9 mouse cellular contexts compared by ENCODE assay signal in genomic region chr1:177639931-177640846, GRCm38 (mm10).
DNase-seq lines count a peak whose midpoint lies in the region; ATAC-seq lines count a peak whose summit lies in the region.
"Had no signal": no experiment of that assay in that cellular context is flagged by ENCODE, and none has a peak within 500 bp of the region (broad histone marks: within the 10 kb centered on the region; RNA-seq: fewer than 3 reads in every experiment).

No protein-coding gene starts in this region.

- 27% methylated on average over 20 of the region's 20 CpGs for WGBS in kidney, embryonic 15.5 days
- WGBS in embryonic facial prominence, embryonic 14.5 days: 21% methylated on average over 20 of the region's 20 CpGs
- WGBS in limb, embryonic 11.5 days: 32% methylated on average over 20 of the region's 20 CpGs

- no peak overlapping the region for H3K4me3 ChIP-seq in kidney, embryonic 15.5 days (replicated peaks)
- H3K4me3 ChIP-seq in embryonic facial prominence, embryonic 14.5 days (ENCODE audit: low read depth, low read length): peak overlapping the region; percentile 4; the same call in 1 of the 2 replicates
- H3K4me3 ChIP-seq in limb, embryonic 11.5 days (ENCODE audit: low read depth, low read length): no peak overlapping the region

- no peak overlapping the region for H3K9ac ChIP-seq in kidney, embryonic 15.5 days
- 0 out of 2 replicates have a peak overlapping the region, but pooled peaks have one; percentile 30 for H3K9ac ChIP-seq in embryonic facial prominence, embryonic 14.5 days (ENCODE audit: low read depth, low read length)
- H3K9ac ChIP-seq in limb, embryonic 11.5 days (ENCODE audit: low read length): no peak overlapping the region
- H3K9ac ChIP-seq: liver, embryonic 14.5 days had no signal

- H3K27me3 ChIP-seq in kidney, embryonic 15.5 days: no peaks in the 10 kb centered on the region
- no peaks in the 10 kb centered on the region for H3K27me3 ChIP-seq in embryonic facial prominence, embryonic 14.5 days (replicated peaks; ENCODE audit: control insufficient read depth, insufficient read depth, low read length)
- H3K27me3 ChIP-seq in limb, embryonic 11.5 days (ENCODE audit: control insufficient read depth, insufficient read depth, low read length): no peaks in the 10 kb centered on the region

- H3K4me1 ChIP-seq in kidney, embryonic 15.5 days: peaks cover 52% of the 10 kb centered on the region
- H3K4me1 ChIP-seq in embryonic facial prominence, embryonic 14.5 days (ENCODE audit: control insufficient read depth, insufficient read depth, low read length): peaks cover 14% of the 10 kb centered on the region
- H3K4me1 ChIP-seq in limb, embryonic 11.5 days (ENCODE audit: control insufficient read depth, insufficient read depth, low read length): peaks cover 14% of the 10 kb centered on the region

- DNase-seq in kidney, postnatal 14 days: no peak
- peak; percentile 88 for DNase-seq in embryonic facial prominence, embryonic 14.5 days (ENCODE audit: low spot score)
- DNase-seq in limb, embryonic 11.5 days (ENCODE audit: low spot score): peak; percentile 71
- DNase-seq in right cerebral cortex, postnatal 14 days: peak; percentile 30
- no peak for DNase-seq in adrenal gland, adult 8-10 months
- DNase-seq in cerebellum, adult 11 months: no peak
- no peak for DNase-seq in adrenal gland, postnatal 14 days

- H3K4me2 ChIP-seq in kidney, embryonic 15.5 days: peak overlapping the region; percentile 43
- peak overlapping the region; percentile 49 for H3K4me2 ChIP-seq in embryonic facial prominence, embryonic 14.5 days (ENCODE audit: low read depth, low read length)
- peak overlapping the region; percentile 36; the same call in 1 of the 2 replicates for H3K4me2 ChIP-seq in limb, embryonic 11.5 days (ENCODE audit: low read depth, severe bottlenecking)

- peak; percentile 23; the same call in 1 of the 2 replicates for ATAC-seq in kidney, embryonic 15.5 days (replicated peaks; ENCODE audit: low FRiP score)
- ATAC-seq in embryonic facial prominence, embryonic 14.5 days (ENCODE audit: low read depth): peak; percentile 86
- ATAC-seq in limb, embryonic 11.5 days (ENCODE audit: insufficient number of reproducible peaks, low FRiP score, low TSS enrichment, low read depth): peak; percentile 86

- no peaks in the 10 kb centered on the region for H3K36me3 ChIP-seq in kidney, embryonic 15.5 days
- no peaks in the 10 kb centered on the region for H3K36me3 ChIP-seq in embryonic facial prominence, embryonic 14.5 days (ENCODE audit: control insufficient read depth, insufficient read depth, low read length)
- no peaks in the 10 kb centered on the region for H3K36me3 ChIP-seq in limb, embryonic 11.5 days (ENCODE audit: control insufficient read depth, insufficient read depth, low read length)

- H3K27ac ChIP-seq in kidney, embryonic 15.5 days: 0 out of 2 replicates have a peak overlapping the region, but pooled peaks have one; percentile 22
- no peak overlapping the region; the same call in 1 of the 2 replicates for H3K27ac ChIP-seq in embryonic facial prominence, embryonic 14.5 days (replicated peaks; ENCODE audit: low read depth, low read length)
- no peak overlapping the region for H3K27ac ChIP-seq in limb, embryonic 11.5 days (replicated peaks; ENCODE audit: low read depth, low read length)
- H3K27ac ChIP-seq: liver, embryonic 14.5 days had no signal

- H3K9me3 ChIP-seq in kidney, embryonic 15.5 days (replicated peaks): no peaks in the 10 kb centered on the region
- H3K9me3 ChIP-seq in embryonic facial prominence, embryonic 14.5 days (ENCODE audit: control insufficient read depth, low read length): no peaks in the 10 kb centered on the region
- no peaks in the 10 kb centered on the region for H3K9me3 ChIP-seq in limb, embryonic 11.5 days (ENCODE audit: control insufficient read depth, low read length)

Comparison
In these comparisons a context has a peak if more than half of its experiments do, and no peak if none do; other contexts are left out.
1. ATAC-seq: peak in every context shown above with its lines; median percentile 86 in embryonic facial prominence, embryonic 14.5 days; 86 in limb, embryonic 11.5 days; 23 in kidney, embryonic 15.5 days.
2. DNase-seq: peak in embryonic facial prominence, embryonic 14.5 days (single experiment), limb, embryonic 11.5 days (single experiment) and right cerebral cortex, postnatal 14 days (single experiment); none in kidney, postnatal 14 days (single experiment), adrenal gland, adult 8-10 months (single experiment), cerebellum, adult 11 months (single experiment) and adrenal gland, postnatal 14 days (single experiment).
3. Peak in every context shown above with its lines, with median percentiles within 50 percentile points of each other: H3K4me2 ChIP-seq.